Mouse (Mus musculus) gonadal fat pad, adult 2 months (tissue): ENCODE results near the gene Gpr87. TPM values are rescaled to one million over a fixed set of nuclear protein-coding genes. Genes with fewer than 3 reads are reported as not detected.
A peak's percentile ranks its signal among the peaks of the same experiment; 100 is the strongest.

Experiments
- DNase-seq: peaks from one replicate; pipeline ENCODE4 v3.0.0-alpha.2; 2012; ENCODE audit warnings: low read depth
- polyA plus RNA-seq: library from polyadenylated mRNA; depleted of rRNA; stranded (reverse); fragments of >200 nt; gene quantifications from 2 replicates; pipeline ENCODE4 v1.2.3, GENCODE M21; 2012; rRNA removed

The Gpr87 gene
- polyA plus RNA-seq: 0.51 and 0.76 TPM in 2 replicates

GRCm38 (mm10) chr3:59194938-59195337, at the start of gene Gpr87:
TSS of gene Gpr87 (minus strand) at chr3:59195104.
- no peak for DNase-seq

DNA sequence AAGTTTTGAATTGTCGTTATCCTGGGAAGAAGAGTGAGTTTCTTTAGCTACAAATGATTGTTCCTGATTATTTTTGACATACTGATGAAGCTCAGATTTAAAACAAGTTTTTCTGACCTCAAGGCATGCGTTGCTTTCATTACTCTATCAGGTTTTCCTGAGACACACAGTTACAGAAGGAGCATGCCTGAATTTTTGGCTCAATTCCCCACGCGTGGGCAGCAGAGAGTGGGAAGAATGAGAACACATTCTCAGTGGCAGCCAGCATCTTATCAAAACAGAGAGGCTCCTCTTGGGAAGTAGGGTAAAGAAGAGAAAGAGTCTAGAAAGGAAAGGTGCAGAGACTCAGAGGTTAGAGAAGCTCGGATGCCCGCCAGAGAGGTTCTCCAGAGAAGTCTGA, 48.5 kb upstream of the Gpr87 start:
- DNase-seq: peak; percentile 75

DNA sequence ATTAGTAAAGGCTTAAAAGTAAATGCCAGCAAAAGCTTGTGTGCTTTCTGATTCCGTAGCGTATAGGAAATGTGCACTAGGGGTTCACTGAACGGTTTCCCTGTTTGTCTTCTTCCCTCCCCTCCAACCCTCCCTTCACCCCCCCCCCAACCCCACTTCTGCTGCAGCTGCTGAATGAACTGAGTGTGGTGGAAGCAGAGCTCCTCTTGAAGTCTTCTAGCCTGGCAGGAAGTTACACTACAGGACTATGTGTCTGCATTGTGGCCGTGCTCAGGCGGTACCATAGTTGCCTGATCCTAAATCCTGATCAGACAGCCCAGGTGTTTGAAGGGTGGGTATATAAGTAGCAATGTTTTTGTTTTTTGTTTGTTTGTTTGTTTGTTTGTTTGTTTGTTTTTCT, 40.0 kb upstream of the Gpr87 start:
- DNase-seq: no peak

- DNase-seq: no peak
Observed at GRCm38 (mm10) chr3:59230912-59231311, 36.0 kb upstream of the Gpr87 start.

DNA sequence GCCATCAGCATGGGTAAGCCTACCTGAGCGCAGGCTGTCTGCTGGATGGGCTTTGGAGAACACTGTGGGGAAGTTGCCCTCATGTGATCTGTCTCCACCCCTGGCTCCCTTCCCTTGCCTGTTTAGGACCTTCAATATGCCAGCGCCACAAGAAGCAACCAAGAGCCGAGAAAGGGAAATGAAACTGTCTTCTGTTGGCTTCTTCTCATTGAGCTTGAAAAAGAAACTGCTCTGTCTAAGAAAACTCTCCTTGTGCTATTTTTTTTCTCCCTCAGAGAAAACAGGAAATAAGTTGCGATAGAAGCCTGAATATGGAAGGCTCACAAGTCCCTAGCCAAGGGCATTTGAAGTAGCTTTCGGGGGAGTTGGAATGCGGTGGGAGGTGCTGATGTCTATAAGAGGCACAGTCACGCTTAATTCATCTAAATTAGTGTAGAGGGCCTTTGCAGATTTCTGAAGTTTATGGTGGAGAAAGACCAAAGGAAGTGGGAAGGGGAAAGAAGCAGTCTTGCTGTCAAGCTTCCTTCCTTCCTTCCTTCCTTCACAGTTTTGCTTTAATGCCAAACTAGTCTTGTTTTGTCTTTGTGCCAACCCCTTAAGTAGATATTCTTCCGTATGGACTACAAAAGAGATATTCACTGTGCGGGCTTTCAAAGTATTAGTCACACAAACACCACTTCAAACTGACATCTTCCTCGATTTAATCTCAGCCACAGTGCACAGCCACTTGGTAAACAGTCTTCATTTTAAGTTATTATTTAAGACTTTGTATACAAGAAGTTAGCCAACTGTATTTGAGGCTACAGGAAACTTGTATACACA, 34.0 kb upstream of the Gpr87 start:
- DNase-seq: no peak

- no peak for DNase-seq
Observed at GRCm38 (mm10) chr3:59227696-59228095, 32.8 kb upstream of the Gpr87 start.

DNA sequence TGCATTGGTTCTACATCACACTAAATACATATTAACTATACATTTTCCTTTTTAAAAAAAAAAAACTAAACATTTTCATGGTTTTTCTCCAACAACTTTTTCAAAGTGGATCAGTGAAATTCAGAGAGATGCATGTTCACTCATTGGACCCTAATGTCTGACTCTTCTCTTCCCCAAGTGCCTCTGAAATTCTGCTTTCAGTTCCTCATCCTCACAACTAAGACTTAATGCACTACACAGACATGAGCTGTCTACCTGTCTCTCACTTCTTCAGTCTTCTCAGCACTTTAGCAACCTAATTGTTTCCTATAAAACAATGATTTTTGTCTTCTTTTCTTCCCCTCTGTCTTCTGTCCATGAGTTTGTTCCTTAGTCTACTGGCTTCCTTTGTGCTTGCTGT, 30.5 kb upstream of the Gpr87 start:
- DNase-seq: no peak

DNA sequence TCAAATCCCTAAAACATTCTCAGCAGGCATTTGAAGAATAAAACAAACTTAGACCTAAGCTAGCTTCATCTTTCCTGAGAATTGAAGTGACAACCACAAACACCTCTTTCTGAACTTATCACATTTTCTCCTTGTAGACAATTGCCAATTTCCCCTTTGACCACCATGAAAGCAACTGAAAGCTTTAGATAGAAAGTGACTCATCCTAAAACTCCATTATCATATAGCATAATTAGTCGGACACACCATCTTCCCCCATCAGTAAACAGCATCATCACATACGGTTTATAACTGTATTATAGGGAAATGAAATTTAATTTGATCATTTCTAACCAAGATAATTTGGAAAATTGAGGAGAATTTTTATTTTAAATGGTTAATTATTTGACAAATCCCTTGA, 27.4 kb upstream of the Gpr87 start:
- no peak for DNase-seq

DNA sequence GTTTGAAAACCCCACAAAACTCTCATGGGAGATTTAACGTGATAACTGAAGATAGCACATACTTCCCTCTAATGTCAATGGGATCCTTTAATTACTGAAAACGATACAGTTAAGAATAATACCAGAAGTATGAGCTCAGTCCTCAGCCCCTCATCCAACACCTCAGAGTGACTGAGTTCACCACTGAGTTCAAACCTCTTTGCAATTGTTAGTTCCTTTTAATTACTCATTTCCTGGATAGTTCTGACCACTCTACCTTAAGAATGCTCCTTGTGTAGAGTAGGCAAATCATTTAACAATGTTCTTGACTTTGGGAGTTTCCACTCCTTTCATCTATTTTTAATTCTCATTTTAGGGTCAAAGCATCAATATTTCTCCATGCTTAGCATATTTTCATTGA, 24.4 kb upstream of the Gpr87 start:
- DNase-seq: no peak

GRCm38 (mm10) chr3:59217211-59217610, 22.3 kb upstream of the Gpr87 start:
- no peak for DNase-seq

GRCm38 (mm10) chr3:59212404-59212803, 17.5 kb upstream of the Gpr87 start:
- DNase-seq: no peak

GRCm38 (mm10) chr3:59211784-59212183, 16.9 kb upstream of the Gpr87 start:
- no peak for DNase-seq

- DNase-seq: no peak
Observed at GRCm38 (mm10) chr3:59210727-59211126, 15.8 kb upstream of the Gpr87 start, which contains the start of gene P2ry13. TSS of gene P2ry13 (minus strand) at chr3:59210882.

- no peak for DNase-seq
Observed at GRCm38 (mm10) chr3:59210089-59210488, 15.2 kb upstream of the Gpr87 start.

- DNase-seq: no peak
Observed at GRCm38 (mm10) chr3:59208650-59209548, 14.0 kb upstream of the Gpr87 start.

DNA sequence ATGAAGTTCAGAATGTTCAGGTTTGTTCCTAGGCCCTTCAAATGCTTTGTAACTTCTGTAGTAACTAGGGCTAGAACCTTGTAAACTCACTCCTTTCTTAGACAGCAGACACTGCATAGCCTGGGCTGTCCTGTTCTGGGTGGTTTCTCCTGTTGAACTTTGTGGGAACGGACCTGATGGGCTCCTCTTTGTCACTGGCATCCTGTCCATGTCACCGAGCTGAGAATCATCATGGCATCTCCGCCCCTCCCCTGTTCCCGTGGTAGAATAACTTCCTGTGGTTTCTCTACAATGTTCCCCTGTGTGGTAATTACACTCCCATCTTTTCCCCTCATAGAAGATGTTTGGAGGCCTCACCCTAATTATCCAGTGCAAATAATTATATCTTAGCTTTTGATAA, 11.0 kb upstream of the Gpr87 start:
- no peak for DNase-seq

- DNase-seq: no peak
Observed at GRCm38 (mm10) chr3:59204719-59205503, 10.0 kb upstream of the Gpr87 start.

- DNase-seq: no peak
Observed at GRCm38 (mm10) chr3:59203802-59204520, 9.1 kb upstream of the Gpr87 start.

GRCm38 (mm10) chr3:59197329-59197948, 2.5 kb upstream of the Gpr87 start:
- DNase-seq: peak; percentile 71

- peak; percentile 54 for DNase-seq
Observed at GRCm38 (mm10) chr3:59194099-59194498, 805 bp downstream of the Gpr87 start.

- no peak for DNase-seq
Observed at GRCm38 (mm10) chr3:59191674-59192073, 3.2 kb downstream of the Gpr87 start.
